Mouse (Mus musculus) liver, adult 2 months (tissue): Measurements from ENCODE around the gene Sirpa.

Experiments
- CTCF ChIP-seq: fragments of 200-500 bp; IDR thresholded peaks from 2 replicates; pipeline ENCODE4 v1.5.1; 2011; ENCODE audit warnings: low read depth, low read length, control low read depth
- POLR2A ChIP-seq: fragments of 200-500 bp; IDR thresholded peaks from 2 replicates; pipeline ENCODE4 v1.6.1; 2011; ENCODE audit warnings: low read length, control low read depth; ENCODE audit not compliant: insufficient read depth; ENCODE audit errors: extremely low read depth

- no peak for TF ChIP-seq POLR2A
- TF ChIP-seq CTCF = no peak
These were observed 69.8 kb downstream of the Sirpa start for GRCm38 (mm10) chr2:129662484-129662883.
